15 mouse cellular contexts compared by ENCODE assay signal in genomic region chr16:38982508-38983236, GRCm38 (mm10).
A peak's percentile ranks its signal among the peaks of the same experiment; 100 is the strongest.
DNase-seq lines count a peak whose midpoint lies in the region; ATAC-seq and TF ChIP-seq lines count a peak whose summit lies in the region.
"Had no signal": no experiment of that assay in that cellular context is flagged by ENCODE, and none has a peak within 500 bp of the region (broad histone marks: within the 10 kb centered on the region; RNA-seq: fewer than 3 reads in every experiment).

No protein-coding gene starts in this region.

- H3K4me1 ChIP-seq in forebrain, postnatal 0 days (ENCODE audit: insufficient read depth), result no peaks in the 10 kb centered on the region
- H3K4me1 ChIP-seq in forebrain, embryonic 15.5 days, result peaks cover 26% of the 10 kb centered on the region
- H3K4me1 ChIP-seq in kidney, embryonic 16.5 days (ENCODE audit: insufficient read depth, low read length), result no peaks in the 10 kb centered on the region; the same call in 1 of the 2 replicates
- H3K4me1 ChIP-seq in midbrain, postnatal 0 days (ENCODE audit: insufficient read depth, low read length), result 0 out of 2 replicates have a peak, but pooled peaks cover 5% of the 10 kb centered on the region
- peaks cover 25% of the 10 kb centered on the region for H3K4me1 ChIP-seq in midbrain, embryonic 10.5 days
- H3K4me1 ChIP-seq: lung, embryonic 15.5 days; megakaryocyte, embryonic 14.5 days had no signal

- no peak for DNase-seq in forebrain, postnatal 0 days
- DNase-seq in kidney, adult 9 months, result peak; percentile 80
- no peak for DNase-seq in midbrain, postnatal 0 days (ENCODE audit: low spot score)
- no peak for DNase-seq in midbrain, embryonic 10.5 days (ENCODE audit: low spot score)
- peak; percentile 67 for DNase-seq in retina, postnatal 1 day
- DNase-seq in gastrocnemius, postnatal 4 days (ENCODE audit: low spot score in 2 of 2), result no peak
- DNase-seq: adrenal gland, postnatal 10 days; heart, adult 18-20 months; liver; right cerebral cortex, postnatal 4 days had no signal

- no peak for ATAC-seq in forebrain, postnatal 0 days
- ATAC-seq in forebrain, embryonic 15.5 days (replicated peaks), result no peak
- no peak for ATAC-seq in kidney, embryonic 16.5 days (ENCODE audit: low FRiP score, low TSS enrichment)
- ATAC-seq in midbrain, postnatal 0 days (ENCODE audit: low FRiP score), result no peak

- H3K9ac ChIP-seq in forebrain, postnatal 0 days, result no peak overlapping the region
- no peak overlapping the region for H3K9ac ChIP-seq in forebrain, embryonic 15.5 days (replicated peaks)
- H3K9ac ChIP-seq in kidney, embryonic 16.5 days (replicated peaks; ENCODE audit: low read length), result no peak overlapping the region
- no peak overlapping the region for H3K9ac ChIP-seq in midbrain, postnatal 0 days (replicated peaks; ENCODE audit: low read length, poor library complexity, severe bottlenecking)
- H3K9ac ChIP-seq: lung, embryonic 15.5 days had no signal

- H3K36me3 ChIP-seq in forebrain, postnatal 0 days (ENCODE audit: insufficient read depth), result no peaks in the 10 kb centered on the region
- no peaks in the 10 kb centered on the region for H3K36me3 ChIP-seq in forebrain, embryonic 15.5 days
- no peaks in the 10 kb centered on the region for H3K36me3 ChIP-seq in kidney, embryonic 16.5 days (ENCODE audit: insufficient read depth, low read length)
- H3K36me3 ChIP-seq in midbrain, postnatal 0 days (ENCODE audit: insufficient read depth, low read length), result no peaks in the 10 kb centered on the region
- H3K36me3 ChIP-seq in midbrain, embryonic 10.5 days, result no peaks in the 10 kb centered on the region
- H3K36me3 ChIP-seq: G1E; lung, embryonic 15.5 days had no signal

- 29% methylated on average over 12 of the region's 12 CpGs for WGBS in forebrain, postnatal 0 days
- 25% methylated on average over 12 of the region's 12 CpGs for WGBS in forebrain, embryonic 15.5 days
- WGBS in kidney, embryonic 16.5 days, result 34% methylated on average over 12 of the region's 12 CpGs
- WGBS in midbrain, postnatal 0 days, result 38% methylated on average over 12 of the region's 12 CpGs
- WGBS in midbrain, embryonic 10.5 days, result 22% methylated on average over 12 of the region's 12 CpGs

- H3K4me3 ChIP-seq in forebrain, postnatal 0 days (ENCODE audit: low read depth, low read length), result no peak overlapping the region
- H3K4me3 ChIP-seq in forebrain, embryonic 15.5 days, result no peak overlapping the region
- H3K4me3 ChIP-seq in kidney, embryonic 16.5 days (ENCODE audit: low read length), result no peak overlapping the region
- H3K4me3 ChIP-seq in midbrain, postnatal 0 days (ENCODE audit: low read depth, low read length), result no peak overlapping the region
- H3K4me3 ChIP-seq in midbrain, embryonic 10.5 days, result no peak overlapping the region
- H3K4me3 ChIP-seq: lung, embryonic 15.5 days; megakaryocyte, embryonic 14.5 days had no signal

- no peak overlapping the region for H3K4me2 ChIP-seq in forebrain, postnatal 0 days (ENCODE audit: low read depth)
- no peak overlapping the region for H3K4me2 ChIP-seq in forebrain, embryonic 15.5 days (replicated peaks)
- no peak overlapping the region for H3K4me2 ChIP-seq in kidney, embryonic 16.5 days (replicated peaks; ENCODE audit: low read depth, low read length)
- H3K4me2 ChIP-seq in midbrain, postnatal 0 days (ENCODE audit: low read depth, low read length, poor library complexity, severe bottlenecking), result no peak overlapping the region
- H3K4me2 ChIP-seq: lung, embryonic 15.5 days had no signal

- TF ChIP-seq CTCF in forebrain, postnatal 0 days (IDR thresholded peaks at IDR 0.05; ENCODE audit: low read depth), result 0 out of 2 replicates have a peak, but pooled peaks have one; percentile 11
- peak; percentile 27; the same call in 1 of the 2 replicates for TF ChIP-seq CTCF in midbrain, postnatal 0 days (IDR thresholded peaks at IDR 0.05)

- H3K27me3 ChIP-seq in forebrain, postnatal 0 days (ENCODE audit: insufficient read depth, low read length), result no peaks in the 10 kb centered on the region
- no peaks in the 10 kb centered on the region for H3K27me3 ChIP-seq in forebrain, embryonic 15.5 days
- H3K27me3 ChIP-seq in kidney, embryonic 16.5 days (ENCODE audit: insufficient read depth, low read length), result no peaks in the 10 kb centered on the region
- no peaks in the 10 kb centered on the region for H3K27me3 ChIP-seq in midbrain, postnatal 0 days (ENCODE audit: insufficient read depth, low read length)
- no peaks in the 10 kb centered on the region for H3K27me3 ChIP-seq in midbrain, embryonic 10.5 days (ENCODE audit: low read depth, poor library complexity, severe bottlenecking)
- H3K27me3 ChIP-seq: lung, embryonic 15.5 days; megakaryocyte, embryonic 14.5 days had no signal

- no peaks in the 10 kb centered on the region for H3K9me3 ChIP-seq in forebrain, postnatal 0 days (ENCODE audit: low read length)
- H3K9me3 ChIP-seq in forebrain, embryonic 15.5 days, result no peaks in the 10 kb centered on the region
- H3K9me3 ChIP-seq in kidney, embryonic 16.5 days (ENCODE audit: low read length), result no peaks in the 10 kb centered on the region
- H3K9me3 ChIP-seq in midbrain, postnatal 0 days (ENCODE audit: low read length), result no peaks in the 10 kb centered on the region
- no peaks in the 10 kb centered on the region for H3K9me3 ChIP-seq in midbrain, embryonic 10.5 days (replicated peaks)
- H3K9me3 ChIP-seq: lung, embryonic 15.5 days; megakaryocyte, embryonic 14.5 days had no signal

- H3K27ac ChIP-seq in forebrain, postnatal 0 days (ENCODE audit: low read depth, low read length), result no peak overlapping the region
- H3K27ac ChIP-seq in forebrain, embryonic 15.5 days (replicated peaks), result no peak overlapping the region
- no peak overlapping the region for H3K27ac ChIP-seq in kidney, embryonic 16.5 days (ENCODE audit: low read length)
- H3K27ac ChIP-seq in midbrain, postnatal 0 days (ENCODE audit: low read depth, low read length), result no peak overlapping the region
- H3K27ac ChIP-seq in midbrain, embryonic 10.5 days (replicated peaks), result no peak overlapping the region
- H3K27ac ChIP-seq: lung, embryonic 15.5 days had no signal

Comparison
In these comparisons a context has a peak if more than half of its experiments do, and no peak if none do; other contexts are left out.
1. DNase-seq: peak in kidney, adult 9 months (single experiment) and retina, postnatal 1 day (single experiment); none in forebrain, postnatal 0 days (single experiment), midbrain, postnatal 0 days (single experiment), midbrain, embryonic 10.5 days (single experiment) and gastrocnemius, postnatal 4 days (0 of 2).